Mouse (Mus musculus): ENCODE measurements around the gene Arid3a. TPM values are rescaled to one million over a fixed set of nuclear protein-coding genes. Genes with fewer than 3 reads are reported as not detected.
"Not testable (repeated sequence)": the region's sequence is repeated elsewhere in the genome, so short reads cannot be mapped to it uniquely, and the experiment has no call there.

Arid3a gene
- total and polyA plus RNA-seq, 3 experiments = 11.8 to 17.2 TPM; not detected in 1

DNA sequence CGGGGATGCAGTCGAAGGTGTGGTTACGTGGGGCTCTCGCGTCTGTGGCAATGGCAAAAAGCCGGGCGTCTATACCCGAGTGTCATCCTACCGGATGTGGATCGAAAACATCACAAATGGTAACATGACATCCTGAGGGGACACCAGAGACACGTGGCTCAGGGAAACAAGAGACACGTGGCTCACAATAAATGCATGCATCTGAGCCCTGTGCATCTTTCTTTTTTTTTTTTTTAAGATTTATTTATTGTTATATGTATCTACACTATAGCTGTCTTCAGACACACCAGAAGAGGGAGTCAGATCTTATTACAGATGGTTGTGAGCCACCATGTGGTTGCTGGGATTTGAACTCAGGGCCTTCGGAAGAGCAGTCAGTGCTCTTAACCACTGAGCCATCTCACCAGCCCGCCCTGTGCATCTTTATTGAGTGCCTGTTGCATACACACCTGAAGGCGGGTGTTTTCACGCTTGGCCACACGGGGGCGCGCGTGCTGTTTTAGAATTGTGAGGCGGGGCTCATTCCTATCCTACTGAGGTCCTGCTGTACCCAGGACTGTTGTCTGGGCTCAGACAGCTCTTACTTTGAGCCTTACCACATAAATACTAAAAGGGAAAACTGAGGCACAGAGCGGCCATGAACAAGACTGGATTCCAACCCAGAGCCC, 34.3 kb upstream of the Arid3a start:
- not testable (repeated sequence) for H3K27ac ChIP-seq (ENCODE audit: control insufficient read depth, low read depth, low read length); H3K9ac ChIP-seq (ENCODE audit: control insufficient read depth, low read depth, low read length, poor library complexity, severe bottlenecking); H3K4me3 ChIP-seq (ENCODE audit: control insufficient read depth in 1 of 2, insufficient read depth in 1 of 2, low read depth in 2 of 2, low read length in 2 of 2); H3K36me3 ChIP-seq (ENCODE audit: control insufficient read depth in 1 of 2, insufficient read depth in 2 of 2, low read length in 2 of 2); H3K9me3 ChIP-seq (replicated peaks; ENCODE audit: insufficient read depth, low read length); H3K4me1 ChIP-seq (ENCODE audit: control insufficient read depth in 1 of 2, insufficient read depth in 2 of 2, low read length in 2 of 2); H3K79me2 ChIP-seq (ENCODE audit: control insufficient read depth, insufficient read depth, low read length, poor library complexity); H3K27me3 ChIP-seq (ENCODE audit: control insufficient read depth in 1 of 2, insufficient read depth in 2 of 2, low read length in 2 of 2)
- DNase-seq (ENCODE audit: low read depth, low spot score) = peak; percentile 84
- TF ChIP-seq CTCF (IDR thresholded peaks at IDR 0.05 in 2 of 3, conservative IDR thresholded peaks at IDR 0.05 in 1 of 3; ENCODE audit: control insufficient read depth in 1 of 3, insufficient read depth in 1 of 3, low read depth in 2 of 3, low read length in 3 of 3, poor library complexity in 1 of 3, severe bottlenecking in 1 of 3) = peak; percentile 52 to 94 (median 85)
- TF ChIP-seq RAD21 (IDR thresholded peaks at IDR 0.05; ENCODE audit: low read depth, low read length) = peak; percentile 71
- TF ChIP-seq MAX (IDR thresholded peaks at IDR 0.05; ENCODE audit: low read length) = peak; percentile 26
- TF ChIP-seq SMC3 (IDR thresholded peaks at IDR 0.05; ENCODE audit: low read depth, low read length) = peak; percentile 83
- TF ChIP-seq MAZ (IDR thresholded peaks at IDR 0.05; ENCODE audit: low read depth, low read length) = peak; percentile 51; the same call in 1 of the 2 replicates
- peak; percentile 68 for TF ChIP-seq ZNF384 (IDR thresholded peaks at IDR 0.05; ENCODE audit: low read depth, low read length)
- TF ChIP-seq MYC (IDR thresholded peaks at IDR 0.05; ENCODE audit: low read depth, low read length) = peak; percentile 78
- TF ChIP-seq MXI1 (IDR thresholded peaks at IDR 0.05; ENCODE audit: low read depth, low read length) = peak; percentile 49; the same call in 1 of the 2 replicates
- TF ChIP-seq BHLHE40 (IDR thresholded peaks at IDR 0.05; ENCODE audit: borderline replicate concordance, low read depth, low read length) = 0 out of 2 replicates have a peak, but pooled peaks have one; percentile 8
- TF ChIP-seq TBP (IDR thresholded peaks at IDR 0.05; ENCODE audit: low read depth, low read length) = peak; percentile 95
- TF ChIP-seq SIN3A (IDR thresholded peaks at IDR 0.05; ENCODE audit: low read length) = peak; percentile 44; the same call in 1 of the 2 replicates
- peak; percentile 71 for TF ChIP-seq ZC3H11A (IDR thresholded peaks at IDR 0.05; ENCODE audit: low read depth, low read length)

DNA sequence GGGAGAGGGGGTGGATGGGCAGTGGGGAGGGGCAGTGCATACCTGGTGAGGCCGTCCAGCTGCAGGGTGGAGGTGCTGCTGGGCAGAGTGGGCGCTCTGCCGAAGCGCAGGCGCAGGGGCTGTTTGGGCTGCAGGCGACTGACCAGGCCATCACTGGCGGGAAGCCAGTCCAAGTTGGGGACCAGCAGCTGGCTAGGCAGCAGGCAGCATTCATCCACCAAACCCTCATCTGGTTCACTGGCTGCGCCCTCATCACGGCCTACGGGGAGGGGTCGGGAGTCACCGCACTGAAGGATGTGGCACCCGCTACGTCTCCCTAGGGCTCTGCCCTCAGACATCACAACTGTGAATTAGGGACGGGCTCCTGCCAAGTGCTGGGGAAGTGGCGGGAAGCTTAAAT, 30.5 kb upstream of the Arid3a start:
- Histone ChIP-seq H3K27me3 (ENCODE audit: control insufficient read depth in 1 of 2, insufficient read depth in 2 of 2, low read length in 2 of 2) (no peaks in the 10 kb centered on the region), H3K9me3 (replicated peaks; ENCODE audit: insufficient read depth, low read length) (no peaks in the 10 kb centered on the region), H3K4me3 (ENCODE audit: control insufficient read depth in 1 of 2, insufficient read depth in 1 of 2, low read depth in 2 of 2, low read length in 2 of 2) (no peak overlapping the region), H3K9ac (ENCODE audit: control insufficient read depth, low read depth, low read length, poor library complexity, severe bottlenecking) (no peak overlapping the region), H3K36me3 (ENCODE audit: control insufficient read depth in 1 of 2, insufficient read depth in 2 of 2, low read length in 2 of 2) (no peaks in the 10 kb centered on the region), H3K79me2 (ENCODE audit: control insufficient read depth, insufficient read depth, low read length, poor library complexity) (no peaks in the 10 kb centered on the region), H3K27ac (ENCODE audit: control insufficient read depth, low read depth, low read length) (no peak overlapping the region), H3K4me1 (ENCODE audit: control insufficient read depth in 1 of 2, insufficient read depth in 2 of 2, low read length in 2 of 2) (no peaks in the 10 kb centered on the region)
- TF ChIP-seq GABPA (IDR thresholded peaks at IDR 0.05; ENCODE audit: low read depth, low read length) (no peak), TBP (IDR thresholded peaks at IDR 0.05; ENCODE audit: low read depth, low read length) (no peak)
- DNase-seq (ENCODE audit: low read depth, low spot score) = no peak

DNA sequence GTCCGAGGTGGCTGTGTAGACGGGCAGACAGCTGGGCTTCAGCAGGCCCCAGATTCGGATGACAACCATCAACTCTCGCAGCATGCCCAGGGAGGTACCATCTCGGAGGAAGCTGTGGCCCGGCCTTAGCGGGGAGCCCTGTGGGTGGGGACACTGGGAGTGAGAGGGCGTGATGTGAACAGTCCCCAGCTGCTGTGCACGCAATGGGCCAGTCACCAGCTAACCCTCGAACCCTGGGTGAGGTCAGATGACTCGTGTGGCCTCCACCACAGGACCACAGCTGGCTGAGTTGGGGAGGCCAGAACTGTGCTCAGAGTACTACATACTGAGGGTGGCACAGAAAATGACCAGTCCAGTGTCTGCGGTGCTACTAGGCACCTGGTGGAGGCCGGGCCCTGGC, 30.0 kb upstream of the Arid3a start:
- Histone ChIP-seq H3K4me1 (ENCODE audit: control insufficient read depth in 1 of 2, insufficient read depth in 2 of 2, low read length in 2 of 2) (no peaks in the 10 kb centered on the region), H3K79me2 (ENCODE audit: control insufficient read depth, insufficient read depth, low read length, poor library complexity) (no peaks in the 10 kb centered on the region), H3K36me3 (ENCODE audit: control insufficient read depth in 1 of 2, insufficient read depth in 2 of 2, low read length in 2 of 2) (no peaks in the 10 kb centered on the region), H3K9me3 (replicated peaks; ENCODE audit: insufficient read depth, low read length) (no peaks in the 10 kb centered on the region), H3K9ac (ENCODE audit: control insufficient read depth, low read depth, low read length, poor library complexity, severe bottlenecking) (no peak overlapping the region), H3K4me3 (ENCODE audit: control insufficient read depth in 1 of 2, insufficient read depth in 1 of 2, low read depth in 2 of 2, low read length in 2 of 2) (no peak overlapping the region), H3K27ac (ENCODE audit: control insufficient read depth, low read depth, low read length) (no peak overlapping the region), H3K27me3 (ENCODE audit: control insufficient read depth in 1 of 2, insufficient read depth in 2 of 2, low read length in 2 of 2) (no peaks in the 10 kb centered on the region)
- DNase-seq (ENCODE audit: low read depth, low spot score) = no peak
- TF ChIP-seq GATA1 (IDR thresholded peaks at IDR 0.05; ENCODE audit: low read depth, low read length) (no peak), POLR2A (IDR thresholded peaks at IDR 0.05; ENCODE audit: control insufficient read depth in 1 of 2, insufficient read depth in 1 of 2, low read depth in 1 of 2, low read length in 2 of 2, poor library complexity in 1 of 2) (no peak), EP300 (IDR thresholded peaks at IDR 0.05; ENCODE audit: low read depth in 1 of 2, low read length in 2 of 2) (no peak), MAFK (IDR thresholded peaks at IDR 0.05; ENCODE audit: borderline replicate concordance, low read depth, low read length) (no peak), MAX (IDR thresholded peaks at IDR 0.05; ENCODE audit: low read length) (no peak), RAD21 (IDR thresholded peaks at IDR 0.05; ENCODE audit: low read depth, low read length) (no peak), GABPA (IDR thresholded peaks at IDR 0.05; ENCODE audit: low read depth, low read length) (no peak), ZKSCAN1 (IDR thresholded peaks at IDR 0.05; ENCODE audit: low read depth, low read length) (no peak), TBP (IDR thresholded peaks at IDR 0.05; ENCODE audit: low read depth, low read length) (no peak), USF1 (IDR thresholded peaks at IDR 0.05; ENCODE audit: low read depth, low read length) (no peak), BHLHE40 (IDR thresholded peaks at IDR 0.05; ENCODE audit: borderline replicate concordance, low read depth, low read length) (no peak), CHD1 (IDR thresholded peaks at IDR 0.05; ENCODE audit: low read depth, low read length) (no peak), ETS1 (IDR thresholded peaks at IDR 0.05; ENCODE audit: low read depth, low read length) (no peak), USF2 (IDR thresholded peaks at IDR 0.05; ENCODE audit: borderline replicate concordance in 1 of 2, insufficient read depth in 1 of 2, low read depth in 1 of 2, low read length in 2 of 2) (no peak), JUND (IDR thresholded peaks at IDR 0.05; ENCODE audit: low read depth, low read length) (no peak), SIN3A (IDR thresholded peaks at IDR 0.05; ENCODE audit: low read length) (no peak), MXI1 (IDR thresholded peaks at IDR 0.05; ENCODE audit: low read depth, low read length) (no peak), UBTF (IDR thresholded peaks at IDR 0.05; ENCODE audit: borderline replicate concordance, insufficient read depth, low read depth, low read length) (no peak)
